Mouse (Mus musculus) lung, adult 2 months (tissue): Measurements from ENCODE around the gene Gm17359.

Source experiments
- CTCF ChIP-seq: fragments of 200-500 bp; IDR thresholded peaks from 2 replicates; pipeline ENCODE4 v1.5.1; 2011; ENCODE audit warnings: mild to moderate bottlenecking, low read length, control low read depth; ENCODE audit not compliant: insufficient read depth
- POLR2A ChIP-seq: fragments of 200-500 bp; IDR thresholded peaks from 2 replicates; pipeline ENCODE4 v1.6.1; 2011; ENCODE audit warnings: low read depth, mild to moderate bottlenecking, control low read depth, low read length, borderline replicate concordance; ENCODE audit errors: extremely low read depth

GRCm38 (mm10) chr3:79342961-79343735 is 6.7 kb downstream of the Gm17359 start:
- no peak for TF ChIP-seq POLR2A
- TF ChIP-seq CTCF = no peak
